Mouse (Mus musculus): ENCODE measurements at regions not wholly inside any gene's neighbourhood (a gene's known extent, or its start where the extent isn't known, plus 50 kb on each side); places are given as distances from the start of the nearest gene placed in this dataset.
A peak's percentile ranks its signal among the peaks of the same experiment; 100 is the strongest.

DNA sequence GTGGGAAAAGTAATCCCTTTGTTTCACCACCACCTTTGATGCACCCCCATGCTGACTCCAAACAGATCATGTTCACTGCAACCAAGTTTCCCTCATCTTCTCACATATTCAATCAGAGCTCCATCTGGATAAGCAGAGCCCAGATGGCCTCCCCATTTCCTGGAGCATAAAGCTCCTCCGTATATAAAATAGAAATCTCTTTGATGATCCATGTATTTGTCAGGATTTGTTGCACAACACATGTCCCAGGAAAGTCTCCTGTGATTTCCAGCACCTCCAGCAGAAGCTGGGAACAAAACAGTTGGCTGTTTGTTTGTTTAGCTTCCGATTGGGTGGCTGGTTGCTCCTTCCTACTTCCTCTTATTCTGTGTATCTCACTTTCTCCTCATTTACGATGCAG lies 364.9 kb downstream of the Mllt3 start:
- no peak for ATAC-seq (ENCODE audit: insufficient number of reproducible peaks, low FRiP score, low TSS enrichment)

DNA sequence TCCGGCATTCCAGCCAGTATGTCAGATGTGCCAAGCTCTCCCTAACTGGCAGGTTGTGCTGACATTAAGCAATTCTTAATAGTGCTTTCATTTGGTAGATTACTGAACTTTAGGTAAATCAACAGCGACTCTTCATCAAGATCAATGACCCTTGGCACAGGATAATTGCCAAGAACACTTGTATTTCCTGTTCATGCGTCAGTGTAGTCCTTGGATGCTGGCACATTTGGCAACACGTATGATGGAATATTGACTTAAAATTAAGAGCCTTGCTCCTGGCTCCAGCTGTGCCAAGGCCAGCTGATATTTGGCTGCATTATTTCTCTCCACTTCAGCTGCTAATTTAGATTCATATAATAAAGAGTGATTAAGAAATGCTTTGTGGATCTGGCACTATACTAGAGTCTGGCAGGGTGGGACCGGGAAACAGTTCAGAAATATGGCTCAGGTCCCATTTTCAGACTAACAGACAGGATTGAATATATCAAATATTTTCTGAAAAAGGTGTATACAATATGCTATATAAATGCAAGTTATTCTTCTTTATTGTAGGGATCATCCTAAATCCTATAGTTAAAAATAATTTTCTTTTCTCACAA lies 365.5 kb downstream of the Mllt3 start:
- ATAC-seq (ENCODE audit: insufficient number of reproducible peaks, low FRiP score, low TSS enrichment) = no peak

DNA sequence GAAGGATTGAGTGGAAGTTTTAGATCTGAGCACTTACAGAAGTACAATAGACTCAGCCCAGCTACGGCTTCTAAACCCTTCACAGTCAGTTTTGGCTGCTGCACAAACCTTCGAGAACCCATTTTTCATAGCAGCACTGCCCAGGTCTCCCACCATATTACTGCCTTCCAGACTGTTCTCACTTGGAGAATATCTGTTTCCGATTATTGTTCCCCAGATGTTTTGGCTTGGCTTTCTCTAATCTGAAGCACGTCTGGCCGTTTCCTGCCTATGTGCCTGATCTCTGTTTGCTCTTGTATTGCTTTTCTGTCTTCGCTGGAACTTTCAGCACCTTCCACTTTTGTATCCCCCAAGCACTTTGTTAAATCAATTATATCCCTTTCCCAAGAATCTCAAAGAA lies 368.0 kb downstream of the Mllt3 start:
- no peak for ATAC-seq (ENCODE audit: insufficient number of reproducible peaks, low FRiP score, low TSS enrichment)

DNA sequence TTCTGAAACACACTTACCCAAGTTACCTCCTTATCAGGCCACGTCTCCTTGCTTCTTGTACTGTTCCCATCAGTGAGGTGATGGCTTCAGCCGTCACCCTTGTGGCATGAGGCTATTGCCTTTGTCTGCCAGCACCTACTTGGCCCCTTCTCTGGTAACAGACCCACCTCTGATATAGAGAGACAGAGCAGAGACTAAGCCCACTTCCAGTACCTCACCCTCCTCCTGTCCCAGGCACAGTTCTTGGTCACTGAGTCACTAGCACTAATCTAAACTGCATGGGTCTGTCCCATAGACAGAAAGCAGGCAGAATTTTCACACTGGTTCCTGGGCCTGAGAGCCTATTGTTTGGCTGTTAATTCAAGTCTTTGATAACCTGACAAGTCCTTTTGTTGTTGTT lies 370.3 kb downstream of the Mllt3 start:
- no peak for ATAC-seq (ENCODE audit: insufficient number of reproducible peaks, low FRiP score, low TSS enrichment)

DNA sequence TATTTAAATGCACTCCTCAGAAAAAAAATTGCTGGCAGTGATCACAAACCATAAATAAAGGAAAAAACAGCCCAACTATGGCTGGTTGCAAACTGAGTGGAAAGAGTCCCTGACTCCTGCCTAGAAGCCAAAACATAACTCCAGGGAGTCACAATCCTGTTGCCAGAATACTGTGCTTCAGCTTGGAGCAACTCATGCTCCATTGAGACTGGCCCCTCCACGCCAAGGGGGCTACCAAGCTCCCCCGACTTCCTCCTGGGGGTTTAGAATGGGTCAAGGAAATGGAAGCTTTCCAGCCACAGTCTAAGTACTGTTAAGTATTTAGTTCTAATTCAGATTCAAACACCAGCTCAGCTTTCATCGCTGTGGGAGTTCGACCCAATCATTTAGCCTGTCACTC lies 374.8 kb downstream of the Mllt3 start:
- no peak for ATAC-seq (ENCODE audit: insufficient number of reproducible peaks, low FRiP score, low TSS enrichment)

DNA sequence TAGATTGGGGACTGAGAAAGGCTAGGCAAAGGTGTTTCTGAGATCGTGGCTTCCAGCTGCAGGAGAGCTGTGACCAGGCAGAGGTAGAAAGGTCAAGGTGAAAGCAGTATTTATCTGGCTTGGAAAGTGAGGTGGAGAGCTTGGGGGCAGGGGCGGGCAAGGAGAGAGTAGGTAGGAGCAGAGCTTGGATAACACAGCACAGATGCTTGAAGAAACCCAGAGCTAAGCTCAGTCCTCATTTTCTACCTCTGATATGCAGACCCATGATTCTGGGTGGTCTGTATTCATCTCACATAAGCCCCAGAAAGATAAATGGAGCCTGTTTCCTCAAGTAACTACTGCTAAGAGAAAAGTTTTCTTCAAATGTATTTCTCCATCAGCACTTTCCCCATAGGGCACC lies 375.3 kb downstream of the Mllt3 start:
- ATAC-seq (ENCODE audit: insufficient number of reproducible peaks, low FRiP score, low TSS enrichment) = no peak

DNA sequence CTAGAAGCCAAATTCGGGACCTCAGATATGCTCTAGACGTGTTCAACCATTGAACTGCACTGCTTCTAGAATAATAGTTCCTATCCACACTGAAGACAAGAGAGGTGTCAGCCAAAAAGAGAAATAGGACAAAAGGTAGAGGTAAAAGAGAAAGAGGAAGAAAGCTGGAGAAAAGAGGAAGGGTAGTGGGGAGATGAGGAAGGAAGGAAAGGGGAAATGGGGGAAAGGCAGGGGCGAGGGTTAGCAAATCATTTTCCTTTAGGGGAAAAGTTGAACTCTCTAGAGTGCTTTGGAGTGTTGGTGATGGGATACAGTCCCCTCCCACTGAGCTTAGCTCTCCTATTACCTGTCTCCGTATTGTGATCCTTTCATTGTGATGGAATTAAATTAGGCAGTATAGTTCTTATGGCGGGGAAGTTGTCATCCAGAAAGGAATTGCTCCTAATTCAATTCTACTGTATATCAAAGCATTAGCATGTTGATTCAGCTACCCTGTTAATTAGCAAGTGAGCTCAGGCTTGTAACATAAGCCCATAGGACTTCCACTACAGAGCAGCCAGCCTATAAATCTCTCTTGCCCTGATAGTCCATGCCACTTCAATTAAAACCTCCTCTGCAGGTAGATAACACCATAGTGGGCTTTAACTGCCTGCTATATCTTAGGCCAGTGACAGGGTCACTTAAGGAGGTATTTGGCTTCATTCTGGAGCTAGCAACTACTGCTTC lies 379.6 kb downstream of the Mllt3 start:
- ATAC-seq (ENCODE audit: insufficient number of reproducible peaks, low FRiP score, low TSS enrichment) = no peak

DNA sequence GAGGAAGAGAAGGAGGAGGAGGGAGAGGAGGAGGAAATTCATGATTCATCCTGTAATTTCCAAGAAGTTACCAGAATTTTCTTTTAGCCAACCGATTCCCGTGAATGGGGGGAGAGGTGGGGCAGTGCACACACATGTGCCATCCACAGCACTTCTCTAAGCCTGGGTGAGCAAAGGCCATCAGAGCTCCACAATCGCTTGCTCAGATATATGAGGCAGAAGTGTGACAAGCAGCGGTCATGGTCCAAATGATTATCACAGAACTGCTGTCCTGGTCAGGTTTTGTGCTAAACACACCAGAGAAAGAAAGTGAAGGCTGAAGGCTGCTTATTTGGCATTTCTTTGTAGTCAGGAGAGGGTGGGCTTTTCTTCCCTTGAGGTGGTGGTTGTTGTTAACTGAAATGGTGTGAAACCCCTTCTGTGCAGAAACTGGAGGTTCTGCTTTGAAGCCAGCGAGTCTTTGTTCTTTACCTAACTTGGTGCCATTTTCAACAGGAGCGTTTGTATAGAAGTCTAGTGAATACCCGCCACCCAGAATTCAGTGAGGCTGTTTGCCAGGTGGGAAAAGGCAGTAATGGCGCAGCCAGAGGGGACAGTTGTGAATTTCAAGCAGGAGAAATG lies 380.7 kb downstream of the Mllt3 start:
- no peak for ATAC-seq (ENCODE audit: insufficient number of reproducible peaks, low FRiP score, low TSS enrichment)

DNA sequence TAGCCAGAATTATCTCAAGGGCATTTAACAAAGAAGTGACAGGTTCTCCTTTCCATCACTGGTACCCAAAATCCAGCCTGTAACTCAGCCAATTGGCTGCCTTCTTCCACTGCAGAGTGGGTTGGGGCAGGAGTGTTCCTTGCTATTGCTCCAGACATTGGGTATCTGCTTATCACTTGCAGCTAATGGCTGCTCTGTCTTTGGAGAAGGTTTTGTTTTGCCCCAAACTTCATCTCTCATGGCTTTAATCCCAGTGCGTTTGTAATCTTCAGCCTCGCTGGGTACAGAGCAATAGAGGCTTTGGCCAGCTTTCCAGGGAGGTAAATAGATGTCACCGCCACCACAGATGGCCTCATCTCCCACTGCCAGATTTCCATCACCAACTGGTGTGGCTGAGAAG lies 381.9 kb downstream of the Mllt3 start:
- ATAC-seq (ENCODE audit: insufficient number of reproducible peaks, low FRiP score, low TSS enrichment) = peak; percentile 51

DNA sequence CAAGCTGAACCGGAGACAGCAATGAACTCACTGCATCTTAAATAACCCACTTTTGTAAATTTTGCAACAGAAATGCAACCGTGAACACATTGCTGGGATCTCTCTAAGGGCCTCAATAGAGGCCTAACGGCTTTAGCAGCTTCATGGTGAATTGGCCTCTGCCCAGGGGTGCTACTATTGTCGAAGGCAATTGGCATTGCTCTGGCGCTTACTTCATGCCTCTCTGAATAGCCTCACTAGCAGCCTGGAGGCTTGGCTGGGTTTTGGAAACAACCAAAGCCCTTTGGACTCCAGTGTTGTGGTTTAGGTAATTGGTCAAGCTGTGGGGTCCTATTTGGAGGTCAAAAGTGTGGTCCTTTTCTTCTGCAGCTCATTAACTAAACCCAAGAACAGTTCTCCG lies 382.3 kb downstream of the Mllt3 start:
- ATAC-seq (ENCODE audit: insufficient number of reproducible peaks, low FRiP score, low TSS enrichment) = peak; percentile 53; the same call in 1 of the 2 replicates

DNA sequence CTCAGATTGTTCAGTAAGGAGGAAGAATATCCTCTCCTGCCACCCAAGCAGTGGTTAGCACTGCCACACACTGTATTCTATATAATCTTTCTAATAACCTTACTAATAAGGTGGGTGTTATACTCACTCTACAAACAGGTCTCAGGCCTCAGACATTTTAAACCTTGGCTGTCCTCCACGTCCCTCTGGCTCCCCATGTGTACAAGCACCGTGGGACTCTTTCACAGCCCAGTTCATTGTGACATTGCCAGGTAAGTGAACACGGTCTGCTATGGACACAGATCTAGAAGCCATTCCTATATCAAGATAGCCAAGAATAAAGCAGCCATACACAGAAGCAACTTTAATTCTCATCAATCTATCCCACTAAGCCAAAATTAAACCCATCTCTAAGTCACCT lies 382.8 kb downstream of the Mllt3 start:
- no peak; the same call in 1 of the 2 replicates for ATAC-seq (ENCODE audit: insufficient number of reproducible peaks, low FRiP score, low TSS enrichment)

DNA sequence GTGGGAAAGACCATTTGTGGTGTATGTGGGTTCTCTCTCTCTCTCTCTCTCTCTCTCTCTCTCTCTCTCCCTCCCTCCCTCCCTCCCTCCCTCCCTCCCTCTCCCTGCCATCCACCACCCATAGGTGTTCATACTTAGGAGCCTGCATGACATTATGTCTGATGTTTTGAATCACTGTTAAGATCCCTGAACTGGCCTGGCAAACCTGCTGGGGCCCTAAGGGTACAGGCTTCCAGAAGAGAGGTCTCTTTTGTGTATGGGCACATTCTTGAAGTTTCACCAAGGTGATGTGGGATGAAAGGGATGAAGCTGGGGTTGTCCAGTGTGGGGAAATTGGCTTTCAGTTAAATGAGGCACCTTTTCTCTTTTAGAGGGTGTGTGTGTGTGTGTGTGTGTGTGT lies 384.2 kb downstream of the Mllt3 start:
- no peak for ATAC-seq (ENCODE audit: insufficient number of reproducible peaks, low FRiP score, low TSS enrichment)

DNA sequence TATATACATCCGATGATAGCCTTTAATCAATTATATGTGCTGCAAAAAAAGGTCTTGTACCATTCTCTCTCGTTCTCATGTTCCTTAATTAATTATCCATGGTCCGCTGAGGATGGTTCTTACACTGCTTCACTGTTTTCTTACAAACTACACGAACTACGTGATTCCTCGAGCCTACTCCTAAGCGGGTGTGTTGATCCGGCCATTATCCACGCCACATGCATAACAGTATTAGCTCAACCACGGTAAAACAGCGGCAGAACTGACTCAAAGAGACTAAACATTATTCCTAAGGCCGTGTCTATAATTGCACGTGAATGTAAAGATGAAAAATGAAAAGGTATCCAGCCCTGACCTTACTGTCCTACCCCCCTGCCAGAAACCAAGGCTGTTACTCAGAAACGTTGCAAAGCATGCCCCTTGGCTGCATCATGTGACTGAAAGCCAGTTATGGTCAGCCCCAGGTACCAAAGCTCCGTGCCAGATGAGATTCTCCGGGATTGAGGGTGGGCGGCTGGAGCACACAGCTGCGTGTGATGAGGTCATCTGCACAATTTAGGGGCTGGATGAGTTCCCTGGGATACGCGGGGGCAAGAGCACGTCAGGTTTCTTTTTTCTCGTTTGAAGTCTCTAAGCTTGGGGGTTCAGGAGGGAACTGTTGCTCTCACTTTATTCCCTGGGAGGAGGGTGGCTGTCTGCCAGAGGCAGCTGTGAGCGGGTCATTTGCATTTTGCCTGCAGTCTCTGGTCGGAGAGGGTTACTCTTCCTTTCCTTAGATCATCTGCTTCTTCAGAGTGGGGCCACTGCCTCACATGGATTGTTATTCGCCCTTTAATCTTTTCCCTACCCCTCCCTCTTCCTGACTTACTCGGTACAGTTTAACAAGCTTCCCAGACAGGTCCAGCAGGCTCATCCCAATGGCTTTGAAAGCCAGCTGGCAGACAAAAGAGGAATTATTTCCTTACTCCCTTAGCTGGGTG lies 384.9 kb downstream of the Mllt3 start:
- ATAC-seq (ENCODE audit: insufficient number of reproducible peaks, low FRiP score, low TSS enrichment) = no peak; the same call in 1 of the 2 replicates

DNA sequence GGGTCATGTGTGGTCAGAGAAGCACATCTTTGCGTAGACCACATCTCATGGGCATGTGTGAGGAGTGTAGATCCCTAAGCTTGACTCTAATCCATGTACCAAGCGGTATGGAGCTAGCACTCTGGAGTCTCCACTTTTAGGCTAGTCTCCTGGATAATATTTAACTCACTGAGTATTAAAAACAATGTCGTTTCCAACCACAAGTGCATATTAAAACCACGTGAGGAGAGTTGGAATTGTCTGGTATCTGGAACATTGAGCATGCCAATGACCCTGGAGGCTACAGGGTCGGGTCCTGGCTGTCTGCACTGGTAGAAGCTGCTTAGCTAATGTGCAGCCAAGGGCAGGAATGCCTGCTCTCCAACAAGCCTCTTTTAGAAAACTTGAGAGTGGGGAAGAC lies 391.2 kb downstream of the Mllt3 start:
- no peak for ATAC-seq (ENCODE audit: insufficient number of reproducible peaks, low FRiP score, low TSS enrichment)

DNA sequence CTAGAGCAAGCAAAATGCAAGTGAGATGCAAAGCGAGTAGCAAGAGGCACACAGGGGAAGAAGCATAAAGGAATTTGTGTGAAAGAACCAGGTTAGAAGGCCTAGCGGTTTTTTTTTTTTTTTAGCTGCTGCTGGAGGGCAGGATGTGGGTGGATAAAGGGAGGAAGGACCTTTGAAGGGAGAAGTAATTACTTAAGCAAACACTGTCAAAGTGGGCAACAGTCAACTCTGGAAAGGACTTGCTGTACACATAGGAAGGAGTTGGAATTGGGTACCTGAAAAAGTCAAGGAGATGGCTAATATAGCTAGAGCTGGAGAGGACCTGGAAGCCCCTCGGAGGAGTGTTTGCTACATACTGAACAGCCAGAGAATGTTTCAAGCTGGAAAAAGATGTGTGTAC lies 391.6 kb downstream of the Mllt3 start:
- no peak for ATAC-seq (ENCODE audit: insufficient number of reproducible peaks, low FRiP score, low TSS enrichment)

DNA sequence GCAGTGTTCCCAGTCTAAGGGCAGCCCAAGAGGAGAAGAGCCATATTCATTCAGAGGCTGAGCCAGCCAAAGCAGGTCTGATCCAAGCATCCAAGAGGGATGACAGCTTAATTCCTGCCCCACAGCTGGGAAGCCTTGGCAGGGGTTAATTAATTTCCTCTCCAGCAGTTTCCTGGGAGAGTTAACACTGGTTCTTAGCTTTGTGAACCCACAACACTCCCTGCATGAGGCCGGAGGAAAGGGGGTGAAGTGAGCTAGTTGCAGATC lies 394.9 kb downstream of the Mllt3 start:
- no peak for ATAC-seq (ENCODE audit: insufficient number of reproducible peaks, low FRiP score, low TSS enrichment)

DNA sequence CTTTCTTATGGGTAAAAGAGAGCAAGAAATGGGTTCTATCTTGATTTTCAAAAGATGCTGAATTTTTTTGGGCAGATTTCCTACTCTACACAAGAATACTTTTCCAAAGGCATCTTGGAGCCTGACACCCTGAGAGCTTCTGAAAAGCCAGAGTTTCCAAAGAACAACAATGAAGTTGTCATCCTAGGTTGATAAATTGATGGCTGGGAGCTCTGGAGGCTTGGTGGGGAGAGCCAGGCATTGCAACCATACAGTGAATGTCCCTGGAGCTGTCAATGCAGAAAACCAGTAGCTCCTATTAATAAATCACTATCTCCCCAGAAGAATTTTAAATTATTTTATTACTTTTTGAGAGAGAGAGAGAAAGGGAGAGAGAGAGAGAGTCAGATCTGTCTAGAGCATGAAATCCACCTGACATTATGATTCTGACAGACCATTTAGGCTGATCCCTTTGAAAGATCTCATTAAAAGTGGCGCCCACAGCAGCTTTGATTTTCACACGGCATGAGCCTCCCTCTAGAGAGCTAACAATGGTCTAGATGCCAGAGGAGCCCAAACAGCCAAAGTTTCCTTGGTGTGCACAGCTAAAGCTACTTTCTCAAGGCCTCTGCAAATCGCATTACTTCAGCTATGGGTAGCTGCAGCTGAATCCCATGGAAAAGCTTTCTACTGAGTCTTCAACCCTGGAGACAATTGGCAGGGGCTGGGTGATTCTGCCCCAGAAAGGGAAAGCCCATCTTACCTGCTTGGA lies 395.4 kb downstream of the Mllt3 start:
- no peak for ATAC-seq (ENCODE audit: insufficient number of reproducible peaks, low FRiP score, low TSS enrichment)

DNA sequence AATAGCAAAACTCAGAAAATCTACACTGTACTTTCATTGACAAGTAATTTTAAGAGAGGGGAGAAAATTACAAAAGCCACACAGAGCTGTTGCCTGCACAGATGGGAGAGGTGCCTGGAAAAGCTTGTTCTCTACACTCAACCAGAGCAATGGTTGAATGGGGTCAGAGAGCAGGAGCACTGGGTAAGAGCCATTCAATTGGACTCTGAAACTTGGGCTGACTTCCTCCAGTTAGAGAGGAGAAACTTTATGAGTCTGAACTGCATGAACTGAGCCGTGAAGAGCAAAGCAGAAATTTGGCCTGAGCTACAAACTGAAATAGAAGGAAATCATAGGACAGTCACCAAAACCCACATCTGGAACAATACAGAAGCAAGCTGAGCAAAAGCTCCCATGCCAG lies 380.8 kb upstream of the Slc24a2 start:
- no peak for ATAC-seq (ENCODE audit: insufficient number of reproducible peaks, low FRiP score, low TSS enrichment)

DNA sequence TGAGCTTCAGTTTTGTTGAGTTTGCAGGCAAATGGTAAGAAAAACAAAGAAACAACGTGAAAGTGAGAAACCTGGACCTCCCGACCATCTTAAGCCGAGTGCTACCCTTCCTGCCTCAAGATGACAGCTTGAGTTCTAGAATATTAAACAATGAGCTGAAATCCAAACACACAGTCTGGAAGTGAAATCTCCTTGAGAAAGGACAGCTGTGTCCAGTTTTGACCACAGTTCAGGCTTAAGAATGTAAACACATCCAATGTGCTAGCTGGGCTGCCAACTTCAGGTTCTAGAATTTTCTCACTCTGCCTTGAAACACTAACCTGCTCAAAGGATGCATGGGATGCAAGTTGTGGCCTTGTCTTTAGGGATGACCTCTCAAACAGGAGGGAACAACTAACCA lies 363.4 kb upstream of the Slc24a2 start:
- ATAC-seq (ENCODE audit: insufficient number of reproducible peaks, low FRiP score, low TSS enrichment) = no peak

DNA sequence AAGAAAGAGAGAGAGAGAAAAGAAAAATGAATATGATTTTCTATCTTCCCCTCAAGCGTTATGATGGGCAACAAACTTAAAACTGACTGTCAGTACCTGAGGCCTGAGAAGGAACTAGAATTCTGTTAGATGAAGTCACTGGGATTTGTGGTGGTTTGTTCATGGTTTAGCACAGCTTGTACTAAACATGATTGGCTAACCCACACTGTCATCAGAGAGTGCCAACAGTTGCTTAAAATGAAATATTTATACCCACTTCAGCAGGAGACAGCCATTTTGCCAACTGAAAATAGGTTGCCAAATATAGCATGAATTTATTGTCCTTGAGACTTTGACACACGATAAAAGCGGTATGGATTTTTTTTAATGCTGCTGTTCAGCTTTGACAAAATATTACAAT lies 360.5 kb upstream of the Slc24a2 start:
- ATAC-seq (ENCODE audit: insufficient number of reproducible peaks, low FRiP score, low TSS enrichment) = no peak
